Mouse (Mus musculus) cerebellum, adult 2 months (tissue): ENCODE data around the gene Foxe1. TPM values are rescaled to one million over a fixed set of nuclear protein-coding genes. Genes with fewer than 3 reads are reported as not detected.

Experiments
- DNase-seq, 2 experiments: peaks; one replicate each; pipeline ENCODE4 v3.0.0; 2021
- H3K27ac ChIP-seq: fragments of 200-500 bp; 2 replicates; pipeline ENCODE4 v1.5.1; 2012; ENCODE audit warnings: low read length, control low read depth, inconsistent platforms; ENCODE audit not compliant: insufficient read depth
- H3K27me3 ChIP-seq: fragments of 200-500 bp; 2 replicates; pipeline ENCODE4 v1.6.1; 2012; ENCODE audit warnings: inconsistent platforms, mild to moderate bottlenecking, low read length, moderate library complexity; ENCODE audit not compliant: control insufficient read depth, insufficient read depth
- H3K4me1 ChIP-seq: fragments of 200-500 bp; 2 replicates; pipeline ENCODE4 v1.6.1; 2011; ENCODE audit warnings: low read length; ENCODE audit not compliant: control insufficient read depth, insufficient read depth
- H3K4me3 ChIP-seq: fragments of 200-500 bp; replicated peaks from 2 replicates; pipeline ENCODE3; 2011; ENCODE audit warnings: mild to moderate bottlenecking, low read depth, low read length, control low read depth; ENCODE audit not compliant: insufficient read depth
- CTCF ChIP-seq: fragments of 200-500 bp; IDR thresholded peaks from 2 replicates; pipeline ENCODE4 v1.5.1; 2011; ENCODE audit warnings: low read depth, mild to moderate bottlenecking, control low read depth, low read length, moderate library complexity, borderline replicate concordance; ENCODE audit not compliant: insufficient read depth
- POLR2A ChIP-seq: fragments of 200-500 bp; IDR thresholded peaks from 2 replicates; pipeline ENCODE4 v1.6.1; 2011; ENCODE audit warnings: low read length, control low read depth, borderline replicate concordance; ENCODE audit not compliant: insufficient read depth
- WGBS: fragments of 180-500 bp; shearing (Covaris S2); methylation state at CpG from one replicate; pipeline ENCODE4 v1.1.7; 2018; 5-methylcytosine and 5-hydroxymethylcytosine counted together
- polyA plus RNA-seq: library from polyadenylated mRNA; depleted of rRNA; stranded (reverse); fragments of >200 nt; gene quantifications from 2 replicates; pipeline ENCODE4 v1.2.3, GENCODE M21; 2012

The Foxe1 gene
- polyA plus RNA-seq, 1 experiment = not detected

DNA sequence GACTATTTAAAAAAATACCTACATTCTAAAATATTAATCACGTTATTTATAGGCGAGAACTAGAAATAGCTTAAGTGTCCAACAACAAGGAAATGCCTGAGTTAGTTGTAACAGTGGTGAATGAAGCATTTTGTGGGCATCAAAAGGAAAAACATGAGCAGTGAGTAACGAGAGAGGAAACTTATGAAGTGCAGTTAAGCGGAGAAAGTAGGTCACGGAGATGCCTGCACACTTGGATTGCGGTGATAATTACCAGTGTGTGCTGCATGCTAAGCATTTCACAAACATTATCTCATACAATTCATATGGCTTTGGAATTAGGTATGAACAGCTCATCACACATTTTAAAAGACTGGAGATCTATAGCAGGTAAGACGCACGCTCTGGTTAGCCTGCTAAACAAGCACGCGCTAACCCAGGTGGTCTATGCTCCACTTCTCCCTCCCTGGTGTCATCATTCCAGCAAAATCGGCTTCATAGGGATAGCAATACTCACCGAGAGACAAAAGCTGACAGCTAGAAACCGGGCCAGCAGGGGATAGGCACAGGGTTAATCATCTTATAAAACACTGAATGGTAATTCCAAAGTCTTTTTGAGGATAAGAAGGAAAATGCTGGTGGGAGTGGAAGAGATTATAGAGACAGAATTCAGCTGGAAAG lies 21.5 kb upstream of the Foxe1 start:
- WGBS = 49% methylated on average over 13 of the region's 13 CpGs
- Histone ChIP-seq H3K4me3 (no peak overlapping the region), H3K27ac (no peak overlapping the region), H3K4me1 (peaks cover 5% of the 10 kb centered on the region; the same call in 1 of the 2 replicates), H3K27me3 (no peaks in the 10 kb centered on the region)
- TF ChIP-seq POLR2A (no peak), CTCF (no peak)
- no peak for DNase-seq

DNA sequence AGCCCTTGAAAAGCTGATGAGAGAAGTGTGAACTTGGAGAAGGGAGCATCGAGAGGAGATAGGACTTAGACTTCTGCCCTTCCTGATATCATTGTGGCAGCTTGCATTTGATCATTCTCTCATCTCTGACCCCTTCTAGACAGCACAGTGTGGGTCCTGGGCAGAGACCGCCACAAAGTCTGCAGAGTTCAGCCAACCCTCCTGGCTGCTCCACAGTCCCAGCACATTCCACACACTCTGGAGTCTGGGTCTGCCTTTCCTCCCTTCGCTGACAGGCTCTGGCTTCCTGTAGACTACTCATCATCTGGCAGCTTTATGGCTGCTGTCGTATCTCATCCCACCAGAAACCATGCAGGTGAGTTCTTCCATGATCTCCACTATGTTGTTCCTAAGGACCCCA lies 20.7 kb upstream of the Foxe1 start:
- no peak for DNase-seq
- H3K27me3 ChIP-seq = no peaks in the 10 kb centered on the region
- H3K4me1 ChIP-seq = peaks cover 5% of the 10 kb centered on the region; the same call in 1 of the 2 replicates
- no peak overlapping the region for H3K4me3 ChIP-seq
- TF ChIP-seq CTCF (no peak), POLR2A (no peak)
- H3K27ac ChIP-seq = no peak overlapping the region
- 87% methylated on average over 4 of the region's 4 CpGs for WGBS

DNA sequence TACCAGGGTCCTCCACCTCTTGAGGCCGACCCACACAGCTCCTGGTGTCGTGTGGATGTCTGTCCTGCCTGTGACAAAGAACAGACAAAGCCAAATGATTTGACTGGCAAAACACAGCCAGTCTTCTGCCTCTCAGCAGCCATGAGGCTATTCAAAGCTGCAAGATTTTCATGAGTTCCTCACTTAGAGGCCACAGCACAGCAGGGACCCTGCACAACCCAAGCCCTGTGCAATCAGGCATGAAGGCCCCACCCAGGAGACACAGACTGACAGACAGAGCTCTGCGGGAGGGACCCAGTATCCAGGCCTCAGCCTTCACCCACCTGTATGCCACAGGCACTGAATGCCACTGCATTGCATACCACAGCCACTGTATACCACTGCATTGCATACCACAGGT lies 14.5 kb upstream of the Foxe1 start:
- WGBS = 27% methylated on average over 3 of the region's 3 CpGs
- DNase-seq = no peak
- H3K4me3 ChIP-seq = no peak overlapping the region
- TF ChIP-seq POLR2A (no peak), CTCF (no peak)
- no peaks in the 10 kb centered on the region for H3K27me3 ChIP-seq
- no peak overlapping the region for H3K27ac ChIP-seq
- H3K4me1 ChIP-seq = no peaks in the 10 kb centered on the region

DNA sequence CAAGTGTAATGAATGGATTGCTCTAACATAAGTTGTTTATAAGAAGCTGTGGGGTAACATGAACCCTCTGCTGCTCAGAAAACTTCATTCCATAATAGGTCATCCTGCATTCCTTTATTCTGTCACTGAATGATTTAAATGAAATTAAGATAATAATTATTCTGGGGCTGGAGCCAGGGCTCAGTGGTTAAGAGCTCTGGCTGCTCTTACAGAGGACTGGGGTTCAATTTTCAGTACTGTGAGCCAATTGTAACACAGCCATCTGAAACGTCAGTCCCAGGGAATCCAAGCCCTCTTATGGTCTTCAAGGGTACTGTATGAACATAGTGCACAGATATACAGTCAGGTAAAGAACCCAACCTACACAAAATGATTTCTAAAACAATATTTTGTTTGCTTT lies 7.6 kb upstream of the Foxe1 start:
- WGBS = 45% methylated on average over 1 of the region's 1 CpGs
- H3K27me3 ChIP-seq = peaks cover 6% of the 10 kb centered on the region; the same call in 1 of the 2 replicates
- TF ChIP-seq POLR2A (no peak), CTCF (no peak)

DNA sequence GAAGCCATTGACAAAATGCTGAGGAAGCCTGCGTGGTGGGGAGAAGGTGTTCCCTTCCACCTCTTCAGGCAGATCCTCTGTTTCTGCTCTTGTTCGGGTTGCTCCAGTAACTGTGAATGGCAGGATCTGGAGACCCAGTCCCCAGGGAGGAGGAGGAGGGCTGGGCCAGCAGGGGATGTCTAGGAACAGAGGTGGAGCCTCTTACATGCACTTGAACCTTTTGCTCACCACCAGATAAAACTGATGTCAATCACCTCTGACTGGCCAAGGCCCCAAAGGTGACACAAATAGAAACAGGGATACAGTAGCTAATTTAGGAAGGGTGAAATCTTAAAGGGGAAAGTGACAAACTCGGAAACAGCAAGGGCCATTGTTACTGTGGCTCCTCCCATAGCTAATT lies 5.4 kb upstream of the Foxe1 start:
- Histone ChIP-seq H3K27me3 (peaks cover 6% of the 10 kb centered on the region; the same call in 1 of the 2 replicates), H3K4me1 (no peaks in the 10 kb centered on the region), H3K27ac (no peak overlapping the region), H3K4me3 (no peak overlapping the region)
- TF ChIP-seq CTCF = no peak
- TF ChIP-seq POLR2A = no peak
- DNase-seq = no peak
- WGBS = 35% methylated on average over 3 of the region's 3 CpGs

More for the DNA sequence above, 7.6 kb upstream of the Foxe1 start:
- DNase-seq = no peak
- H3K27ac ChIP-seq = no peak overlapping the region
- H3K4me3 ChIP-seq = no peak overlapping the region
- H3K4me1 ChIP-seq = no peaks in the 10 kb centered on the region

DNA sequence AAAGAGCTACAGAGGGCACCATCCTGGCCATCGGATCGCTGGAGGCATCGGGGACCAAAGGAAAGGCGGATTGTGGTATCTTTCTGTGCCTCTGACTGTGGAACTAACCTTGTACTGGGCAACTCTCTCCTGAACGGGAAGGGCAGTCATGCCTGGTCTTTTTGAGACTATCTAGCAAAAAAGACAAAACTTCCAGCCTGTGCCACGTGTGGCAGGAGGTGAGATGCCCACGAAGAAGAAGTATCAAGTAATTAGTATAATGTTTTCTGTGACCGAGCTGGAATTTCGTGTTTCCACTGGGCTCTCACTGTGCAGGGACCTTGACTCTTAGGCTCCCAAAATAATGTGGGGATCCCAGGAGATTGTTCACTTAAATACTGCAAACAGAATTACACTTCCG lies 4.4 kb upstream of the Foxe1 start:
- DNase-seq = no peak
- Histone ChIP-seq H3K4me1 (no peaks in the 10 kb centered on the region), H3K27ac (no peak overlapping the region), H3K27me3 (peaks cover 8% of the 10 kb centered on the region; the same call in 1 of the 2 replicates), H3K4me3 (no peak overlapping the region)
- WGBS = 11% methylated on average over 10 of the region's 10 CpGs
- no peak for TF ChIP-seq POLR2A
- TF ChIP-seq CTCF = no peak

DNA sequence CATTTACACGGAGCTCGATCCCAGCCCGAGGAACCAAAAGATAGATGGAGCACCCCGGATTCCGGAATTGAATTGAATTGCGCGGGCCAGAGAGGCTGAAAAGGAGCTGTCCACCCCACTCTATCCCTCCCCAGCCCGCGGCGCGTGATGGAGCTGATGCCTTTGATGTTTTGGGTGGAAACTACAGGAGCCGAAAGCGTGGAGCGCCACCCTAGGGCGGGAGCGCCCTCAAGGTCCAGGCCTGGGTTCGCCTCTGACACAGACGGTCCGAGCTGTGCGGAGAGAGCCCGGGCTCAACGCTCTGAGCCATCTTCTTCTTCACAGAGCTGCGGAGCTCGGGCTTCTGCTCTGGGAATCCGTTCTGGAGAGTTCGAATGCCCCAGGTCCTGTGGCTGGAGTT lies 3.8 kb upstream of the Foxe1 start:
- TF ChIP-seq CTCF = peak; percentile 19; the same call in 1 of the 2 replicates
- TF ChIP-seq POLR2A = no peak
- Histone ChIP-seq H3K4me3 (no peak overlapping the region), H3K27ac (no peak overlapping the region), H3K4me1 (no peaks in the 10 kb centered on the region), H3K27me3 (peaks cover 11% of the 10 kb centered on the region; the same call in 1 of the 2 replicates)
- WGBS = 3% methylated on average over 26 of the region's 26 CpGs
- peak; percentile 41 to 48 for DNase-seq

DNA sequence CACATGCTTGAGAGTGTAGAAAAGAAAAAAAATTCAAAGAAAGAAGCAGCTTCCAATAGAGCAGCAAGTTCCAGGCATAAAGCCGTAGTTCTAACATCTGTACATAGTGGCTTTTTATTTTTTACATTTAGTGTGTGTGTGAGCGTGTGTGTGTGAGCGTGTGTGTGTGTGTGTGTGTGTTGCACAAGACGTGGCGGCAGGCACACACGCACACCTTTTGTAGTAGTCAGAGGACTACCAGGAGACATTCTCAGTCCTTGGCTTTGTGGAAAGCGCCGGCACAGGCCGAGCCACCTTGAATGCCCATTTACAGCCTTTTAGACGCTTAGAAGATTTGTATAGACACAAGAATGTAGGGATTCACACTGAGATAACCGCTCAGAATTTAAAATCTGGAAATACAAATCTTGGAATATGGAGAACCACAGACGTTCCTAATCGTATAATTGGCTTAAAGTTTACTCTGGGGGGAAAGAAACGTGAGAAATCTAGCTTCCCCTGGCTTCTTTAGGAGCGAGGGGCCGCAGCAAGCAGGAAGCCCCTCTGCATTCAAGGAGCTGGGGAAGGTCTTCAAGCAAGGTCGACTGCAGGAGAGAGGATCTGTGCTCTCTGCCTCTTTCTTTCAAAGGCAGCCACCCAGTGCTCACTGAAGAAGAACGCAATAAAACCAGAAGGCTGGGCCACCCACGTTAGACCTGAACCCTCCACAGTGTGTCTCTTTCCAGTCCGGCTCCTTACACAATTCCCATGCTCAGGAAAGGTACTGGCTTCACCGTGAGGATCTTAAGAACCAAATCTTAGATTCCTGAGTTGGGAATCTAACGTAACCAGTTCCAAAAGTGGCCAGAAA lies 1.4 kb upstream of the Foxe1 start:
- WGBS = 23% methylated on average over 22 of the region's 22 CpGs
- DNase-seq = no peak

More for the DNA sequence above, 1.4 kb upstream of the Foxe1 start:
- H3K4me3 ChIP-seq = no peak overlapping the region
- H3K27ac ChIP-seq = no peak overlapping the region
- H3K4me1 ChIP-seq = no peaks in the 10 kb centered on the region
- TF ChIP-seq POLR2A = no peak
- no peak for TF ChIP-seq CTCF
- peaks cover 18% of the 10 kb centered on the region; the same call in 1 of the 2 replicates for H3K27me3 ChIP-seq
